Mouse (Mus musculus): ENCODE results near the gene Ercc2. TPM values are rescaled to one million over a fixed set of nuclear protein-coding genes. Genes with fewer than 3 reads are reported as not detected.
A peak's percentile ranks its signal among the peaks of the same experiment; 100 is the strongest.

Ercc2 gene
- total and polyA plus RNA-seq, 3 experiments = 29.0 to 43.8 (median 33.5) TPM

GRCm38 (mm10) chr7:19359299-19359891 is 22.4 kb upstream of the Ercc2 start, which contains the start of the genes Cd3eap and Ppp1r13l (continued):
- TF ChIP-seq POLR2AphosphoS2 (IDR thresholded peaks at IDR 0.05; ENCODE audit: low read depth, low read length) (no peak), BHLHE40 (IDR thresholded peaks at IDR 0.05; ENCODE audit: low read depth, low read length) (no peak), ZC3H11A (IDR thresholded peaks at IDR 0.05; ENCODE audit: low read depth, low read length) (no peak), PAX5 (IDR thresholded peaks at IDR 0.05; ENCODE audit: low read length) (no peak), ZNF384 (IDR thresholded peaks at IDR 0.05; ENCODE audit: low read depth, low read length) (no peak), ELF1 (IDR thresholded peaks at IDR 0.05; ENCODE audit: low read depth, low read length) (peak; percentile 72), ZMIZ1 (IDR thresholded peaks at IDR 0.05; ENCODE audit: low read depth, low read length) (no peak)

GRCm38 (mm10) chr7:19359892-19360641 is 21.7 kb upstream of the Ercc2 start:
- dilution Hi-C loops (cut with MboI; ENCODE audit: extremely low pct_ligation_motif_present, extremely low pct_unique_long_range_greater_than_20kb, low sequenced_read_pairs) (no loop called here), in situ Hi-C loops (cut with MboI; ENCODE audit: low pct_ligation_motif_present, low pct_unique_long_range_greater_than_20kb, low sequenced_read_pairs) (loop anchor here (10.0 kb wide), 1 partner anchor 195 kb away; the partner anchor contains the start of gene Gipr)
- Histone ChIP-seq H3K27ac (ENCODE audit: insufficient read depth, low read depth) (no peak overlapping the region), H3K27me3 (replicated peaks) (peaks cover 38% of the 10 kb centered on the region), H3K4me3 (replicated peaks in 1 of 3; ENCODE audit: low read depth in 2 of 3, low read length in 2 of 3, poor library complexity in 1 of 3) (peak overlapping the region; percentile 70 to 85 (median 73)), H3K4me1 (ENCODE audit: control insufficient read depth in 1 of 2, insufficient read depth in 2 of 2) (peaks cover 8 to 38% of the 10 kb centered on the region in 2 experiments; a peak in 3 of 4 replicates), H3K9me3 (replicated peaks; ENCODE audit: low read length) (peaks cover 4% of the 10 kb centered on the region), H3K4me2 (ENCODE audit: insufficient read depth, low read depth, poor library complexity, severe bottlenecking) (peak overlapping the region; percentile 73), H3K9ac (ENCODE audit: insufficient read depth, low read depth) (no peak overlapping the region), H3K36me3 (replicated peaks in 1 of 2; ENCODE audit: control insufficient read depth in 1 of 2, insufficient read depth in 1 of 2, low read length in 1 of 2) (peaks cover 15 to 28% of the 10 kb centered on the region in 2 experiments), H3K79me2 (replicated peaks; ENCODE audit: control insufficient read depth, extremely low read depth, insufficient read depth, poor library complexity, severe bottlenecking) (peaks cover 8% of the 10 kb centered on the region)
- TF ChIP-seq ZNF384 (IDR thresholded peaks at IDR 0.05; ENCODE audit: low read depth, low read length) (no peak), MAZ (IDR thresholded peaks at IDR 0.05; ENCODE audit: low read depth, low read length) (no peak), JUND (conservative IDR thresholded peaks at IDR 0.05; ENCODE audit: low read depth, low read length) (no peak), E2F4 (IDR thresholded peaks at IDR 0.05; ENCODE audit: insufficient replicate concordance, low read depth, low read length) (0 out of 2 replicates have a peak, but pooled peaks have one; percentile 56), TCF12 (IDR thresholded peaks at IDR 0.05; ENCODE audit: low read depth, low read length) (no peak), BHLHE40 (IDR thresholded peaks at IDR 0.05; ENCODE audit: low read depth, low read length) (0 out of 2 replicates have a peak, but pooled peaks have one; percentile 37), SIN3A (IDR thresholded peaks at IDR 0.05; ENCODE audit: low read length) (no peak), HCFC1 (IDR thresholded peaks at IDR 0.05; ENCODE audit: low read depth, low read length) (peak; percentile 65), MXI1 (IDR thresholded peaks at IDR 0.05; ENCODE audit: low read depth, low read length) (peak; percentile 68)
- peak; percentile 81 for DNase-seq (ENCODE audit: extremely low read depth)

- no peak for TF ChIP-seq ETS1 (conservative IDR thresholded peaks at IDR 0.05; ENCODE audit: low read depth, low read length)
- peak; percentile 71 for TF ChIP-seq HCFC1 (IDR thresholded peaks at IDR 0.05; ENCODE audit: low read depth, low read length)
- in situ Hi-C loops (cut with MboI; ENCODE audit: low pct_ligation_motif_present, low pct_unique_long_range_greater_than_20kb, low sequenced_read_pairs) = no loop called here
- peaks cover 4% of the 10 kb centered on the region for H3K9me3 ChIP-seq (replicated peaks; ENCODE audit: low read length)
- peak overlapping the region in 1 of 3 experiments; percentile 32 for H3K4me3 ChIP-seq (replicated peaks in 1 of 3; ENCODE audit: low read depth in 2 of 3, low read length in 2 of 3, poor library complexity in 1 of 3)
- dilution Hi-C loops (cut with MboI; ENCODE audit: extremely low pct_ligation_motif_present, extremely low pct_unique_long_range_greater_than_20kb, low sequenced_read_pairs) = no loop called here
- H3K4me2 ChIP-seq (ENCODE audit: insufficient read depth, low read depth, poor library complexity, severe bottlenecking) = no peak overlapping the region
- peaks cover 11 to 38% of the 10 kb centered on the region in 2 experiments; a peak in 3 of 4 replicates for H3K4me1 ChIP-seq (ENCODE audit: control insufficient read depth in 1 of 2, insufficient read depth in 2 of 2)
- DNase-seq (ENCODE audit: extremely low read depth) = peak; percentile 57
- H3K27me3 ChIP-seq (replicated peaks) = peaks cover 38% of the 10 kb centered on the region
- H3K79me2 ChIP-seq (replicated peaks; ENCODE audit: control insufficient read depth, extremely low read depth, insufficient read depth, poor library complexity, severe bottlenecking) = peaks cover 8% of the 10 kb centered on the region
- no peak overlapping the region for H3K27ac ChIP-seq (ENCODE audit: insufficient read depth, low read depth)
- no peak overlapping the region for H3K9ac ChIP-seq (ENCODE audit: insufficient read depth, low read depth)
- peaks cover 12 to 21% of the 10 kb centered on the region in 2 experiments for H3K36me3 ChIP-seq (replicated peaks in 1 of 2; ENCODE audit: control insufficient read depth in 1 of 2, insufficient read depth in 1 of 2, low read length in 1 of 2)
These were observed 20.9 kb upstream of the Ercc2 start for GRCm38 (mm10) chr7:19360944-19361343.
